Mouse (Mus musculus): ENCODE measurements around the gene Txlng. TPM values are rescaled to one million over a fixed set of nuclear protein-coding genes. Genes with fewer than 3 reads are reported as not detected.
"Not testable (repeated sequence)": the region's sequence is repeated elsewhere in the genome, so short reads cannot be mapped to it uniquely, and the experiment has no call there.

Gene Txlng
- 16.8 and 17.1 TPM in 2 replicates for polyA plus RNA-seq (2015; fragmentation: Nextera tagmentation; extraction: Ambion mirVana)

- Histone ChIP-seq H3K9ac (peak within 1 kb of the TSS; percentile 59), H3K4me2 (peak within 1 kb of the TSS; percentile 88), H3K4me1 (0 out of 2 replicates have a peak, but pooled peaks cover 2% of the 10 kb centered on the region), H3K9me3 (replicated peaks) (no peaks in the 10 kb centered on the region), H3K27me3 (peaks cover 11% of the 10 kb centered on the region), H3K4me3 (replicated peaks) (peak within 1 kb of the TSS; percentile 61), H3K27ac (0 out of 2 replicates have a peak within 1 kb of the TSS, but pooled peaks have one; percentile 41), H3K36me3 (no peaks in the 10 kb centered on the region)
- 18% methylated on average over 36 of the region's 37 CpGs for WGBS
- peak; percentile 99 for ATAC-seq (replicated peaks; ENCODE audit: low FRiP score)
These were observed at the start of gene Txlng for GRCm38 (mm10) chrX:162829203-162829708. TSS of gene Txlng (minus strand) at chrX:162829454.

DNA sequence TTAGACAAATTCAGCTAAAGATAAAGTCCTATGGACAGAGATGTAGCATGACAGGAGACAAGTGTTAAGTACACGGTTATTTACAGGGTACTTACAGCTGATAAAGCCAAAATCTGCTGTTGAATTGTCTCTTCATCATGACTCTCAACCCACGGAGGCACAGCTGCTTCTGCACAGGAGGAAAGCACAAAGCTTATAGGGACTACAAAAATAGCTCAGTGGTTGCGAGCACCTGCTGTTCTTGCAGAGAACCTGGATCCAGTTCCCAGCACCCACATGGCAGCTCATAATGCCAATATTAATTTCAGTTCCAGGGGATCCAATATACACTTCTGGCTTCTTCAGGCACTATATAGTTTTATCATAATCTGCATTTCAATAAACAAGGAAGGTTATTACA lies 49.0 kb upstream of the Txlng start:
- 94% methylated on average over 3 of the region's 3 CpGs for WGBS

DNA sequence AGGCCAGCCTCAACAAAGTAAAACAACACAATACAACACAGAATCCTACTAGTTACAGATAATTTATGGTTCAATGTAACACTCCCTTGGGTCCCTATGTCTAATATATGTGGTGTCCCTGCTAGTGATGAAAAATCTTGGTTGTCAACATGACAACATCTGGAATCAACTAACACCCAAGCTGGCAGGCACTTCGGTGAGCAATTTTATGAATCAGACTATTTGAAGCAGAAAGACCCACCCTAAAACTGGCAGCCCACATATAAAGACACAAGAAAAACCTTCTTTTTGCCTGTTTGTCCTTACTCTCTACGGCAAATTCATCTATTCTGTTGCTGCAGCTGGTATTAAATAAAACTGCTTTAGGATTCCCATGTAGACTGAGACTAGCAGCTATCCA lies 44.5 kb upstream of the Txlng start:
- no peak overlapping the region for H3K9ac ChIP-seq
- no peak overlapping the region for H3K4me3 ChIP-seq (replicated peaks)
- WGBS, result 86% methylated on average over 2 of the region's 2 CpGs
- H3K27ac ChIP-seq, result no peak overlapping the region
- H3K27me3 ChIP-seq, result peaks cover 4% of the 10 kb centered on the region; the same call in 1 of the 2 replicates
- no peaks in the 10 kb centered on the region for H3K4me1 ChIP-seq
- no peak overlapping the region for H3K4me2 ChIP-seq
- no peak for ATAC-seq (replicated peaks; ENCODE audit: low FRiP score)
- H3K36me3 ChIP-seq, result peaks cover 35% of the 10 kb centered on the region
- H3K9me3 ChIP-seq (replicated peaks), result no peaks in the 10 kb centered on the region

More for the DNA sequence above, 49.0 kb upstream of the Txlng start:
- Histone ChIP-seq H3K27ac (no peak overlapping the region), H3K4me3 (replicated peaks) (no peak overlapping the region), H3K27me3 (no peaks in the 10 kb centered on the region), H3K4me2 (no peak overlapping the region), H3K36me3 (peaks cover 31% of the 10 kb centered on the region), H3K4me1 (no peaks in the 10 kb centered on the region), H3K9ac (no peak overlapping the region), H3K9me3 (replicated peaks) (no peaks in the 10 kb centered on the region)
- ATAC-seq (replicated peaks; ENCODE audit: low FRiP score), result no peak

GRCm38 (mm10) chrX:162871734-162872517 lies 42.7 kb upstream of the Txlng start:
- no peaks in the 10 kb centered on the region for H3K9me3 ChIP-seq (replicated peaks)
- WGBS, result 43% methylated on average over 4 of the region's 4 CpGs
- no peak overlapping the region for H3K27ac ChIP-seq
- H3K9ac ChIP-seq, result no peak overlapping the region
- H3K36me3 ChIP-seq, result peaks cover 27% of the 10 kb centered on the region
- no peak for ATAC-seq (replicated peaks; ENCODE audit: low FRiP score)
- H3K4me1 ChIP-seq, result no peaks in the 10 kb centered on the region
- H3K4me3 ChIP-seq (replicated peaks), result no peak overlapping the region
- peaks cover 9% of the 10 kb centered on the region; the same call in 1 of the 2 replicates for H3K27me3 ChIP-seq
- H3K4me2 ChIP-seq, result no peak overlapping the region

GRCm38 (mm10) chrX:162868294-162868965 lies 39.2 kb upstream of the Txlng start:
- H3K4me1 ChIP-seq, result no peaks in the 10 kb centered on the region
- peaks cover 9% of the 10 kb centered on the region; the same call in 1 of the 2 replicates for H3K27me3 ChIP-seq
- no peak overlapping the region for H3K4me3 ChIP-seq (replicated peaks)
- ATAC-seq (replicated peaks; ENCODE audit: low FRiP score), result no peak
- no peaks in the 10 kb centered on the region for H3K9me3 ChIP-seq (replicated peaks)
- H3K4me2 ChIP-seq, result no peak overlapping the region
- peaks cover 39% of the 10 kb centered on the region for H3K36me3 ChIP-seq
- no peak overlapping the region for H3K27ac ChIP-seq
- no peak overlapping the region for H3K9ac ChIP-seq
- WGBS, result 78% methylated on average over 3 of the region's 3 CpGs

DNA sequence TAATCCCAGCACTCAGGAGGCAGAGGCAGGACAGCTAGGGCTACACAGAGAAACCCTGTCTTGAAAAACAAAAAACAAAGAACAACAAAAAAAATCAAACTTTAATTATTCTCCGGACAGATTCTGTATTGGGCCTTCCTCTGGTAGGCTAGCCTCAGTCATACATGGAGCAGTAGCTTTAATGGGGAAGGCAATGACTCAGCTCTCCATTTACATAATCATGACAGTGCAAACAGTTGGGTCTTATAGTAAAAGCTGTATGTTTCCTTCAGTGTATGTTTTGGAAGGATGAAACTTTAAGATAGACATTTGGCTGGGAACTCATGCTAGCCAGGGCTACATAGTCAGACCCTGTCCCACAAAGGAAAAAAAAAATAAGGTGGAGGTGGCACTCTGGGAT lies 19.4 kb upstream of the Txlng start:
- H3K27me3 ChIP-seq, result no peaks in the 10 kb centered on the region
- no peaks in the 10 kb centered on the region for H3K36me3 ChIP-seq
- H3K9me3 ChIP-seq (replicated peaks), result no peaks in the 10 kb centered on the region
- H3K4me1 ChIP-seq, result no peaks in the 10 kb centered on the region
- H3K4me3 ChIP-seq (replicated peaks), result no peak overlapping the region
- H3K9ac ChIP-seq, result no peak overlapping the region
- no peak for ATAC-seq (replicated peaks; ENCODE audit: low FRiP score)
- H3K4me2 ChIP-seq, result no peak overlapping the region
- 88% methylated on average over 1 of the region's 1 CpGs for WGBS
- H3K27ac ChIP-seq, result no peak overlapping the region

DNA sequence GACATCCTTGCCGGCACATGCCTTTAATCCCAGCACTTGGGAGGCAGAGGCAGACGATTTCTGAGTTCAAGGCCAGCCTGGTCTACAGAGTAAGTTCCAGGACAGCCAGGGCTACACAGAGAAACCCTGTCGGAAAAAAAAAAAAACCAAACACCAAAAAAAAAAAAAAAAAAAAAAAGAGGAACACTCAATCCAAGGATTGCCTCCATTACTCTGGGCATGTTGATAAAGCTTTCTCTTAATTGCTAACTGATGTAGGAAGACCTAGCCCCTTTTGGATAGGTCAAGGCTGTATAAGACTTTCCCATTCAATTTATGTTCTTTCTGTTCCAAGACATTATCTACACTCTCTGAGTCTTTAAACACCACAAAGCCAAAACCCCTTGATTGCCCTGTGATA lies 16.3 kb upstream of the Txlng start:
- no peak overlapping the region for H3K4me2 ChIP-seq
- 88% methylated on average over 3 of the region's 3 CpGs for WGBS
- ATAC-seq (replicated peaks; ENCODE audit: low FRiP score), result no peak

GRCm38 (mm10) chrX:162844447-162845100 lies 15.3 kb upstream of the Txlng start:
- no peak overlapping the region for H3K4me3 ChIP-seq (replicated peaks)
- H3K9ac ChIP-seq, result no peak overlapping the region
- ATAC-seq (replicated peaks; ENCODE audit: low FRiP score), result no peak
- H3K36me3 ChIP-seq, result no peaks in the 10 kb centered on the region
- no peak overlapping the region for H3K4me2 ChIP-seq
- no peaks in the 10 kb centered on the region for H3K4me1 ChIP-seq
- H3K9me3 ChIP-seq (replicated peaks), result no peaks in the 10 kb centered on the region
- H3K27me3 ChIP-seq, result no peaks in the 10 kb centered on the region
- whole genome bisulfite sequencing, result 67% methylated on average over 8 of the region's 8 CpGs
- no peak overlapping the region for H3K27ac ChIP-seq

More for the DNA sequence above, 16.3 kb upstream of the Txlng start:
- Histone ChIP-seq H3K4me1 (no peaks in the 10 kb centered on the region), H3K9ac (no peak overlapping the region), H3K4me3 (replicated peaks) (no peak overlapping the region), H3K36me3 (no peaks in the 10 kb centered on the region), H3K27ac (no peak overlapping the region), H3K9me3 (replicated peaks) (no peaks in the 10 kb centered on the region), H3K27me3 (no peaks in the 10 kb centered on the region)

DNA sequence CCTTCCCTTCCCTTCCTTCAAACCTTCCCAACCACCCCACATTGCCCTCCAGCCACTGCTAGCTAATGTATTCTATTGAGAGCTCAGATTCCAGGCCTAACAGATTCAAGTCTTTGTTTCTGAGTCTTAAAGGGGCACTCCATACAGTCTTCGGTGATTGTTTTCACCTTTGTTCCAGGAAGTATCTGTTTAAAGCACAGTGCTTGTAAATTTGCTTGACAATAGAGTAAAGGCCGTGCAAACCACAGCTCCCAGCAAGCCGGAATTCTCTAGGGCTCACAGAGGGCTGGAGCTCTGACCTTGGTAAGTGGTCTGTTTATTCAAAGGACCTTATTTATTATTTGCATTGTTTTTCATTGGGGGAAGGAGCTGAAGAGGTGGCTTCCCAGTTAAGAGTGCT lies 2.8 kb upstream of the Txlng start:
- WGBS, result 47% methylated on average over 3 of the region's 3 CpGs

DNA sequence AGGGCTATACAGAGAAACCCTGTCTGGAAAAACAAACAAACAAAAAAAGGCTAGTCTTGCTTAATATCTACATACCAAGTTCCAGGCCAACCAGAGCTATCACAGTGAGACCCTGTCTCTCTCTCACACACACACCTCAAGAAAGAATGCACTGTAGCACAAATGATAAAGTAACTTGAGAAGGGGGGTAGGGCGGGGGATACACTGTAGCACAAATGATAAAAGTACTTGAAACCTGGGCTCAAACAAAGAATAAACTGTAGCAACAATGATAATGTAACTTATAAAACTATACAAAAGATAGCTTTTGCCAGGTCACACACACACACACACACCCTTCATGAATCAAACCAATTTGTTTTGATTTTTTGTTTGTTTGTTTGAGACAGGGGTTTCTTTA lies 2.3 kb upstream of the Txlng start:
- 50% methylated on average over 1 of the region's 1 CpGs for WGBS
- H3K9me3 ChIP-seq (replicated peaks), result no peaks in the 10 kb centered on the region
- no peak overlapping the region for H3K9ac ChIP-seq
- no peaks in the 10 kb centered on the region for H3K36me3 ChIP-seq
- H3K4me1 ChIP-seq, result 0 out of 2 replicates have a peak, but pooled peaks cover 2% of the 10 kb centered on the region
- H3K27ac ChIP-seq, result no peak overlapping the region
- H3K27me3 ChIP-seq, result peaks cover 15% of the 10 kb centered on the region
- no peak for ATAC-seq (replicated peaks; ENCODE audit: low FRiP score)
- no peak overlapping the region for H3K4me2 ChIP-seq
- H3K4me3 ChIP-seq (replicated peaks), result no peak overlapping the region

More for the DNA sequence above, 2.8 kb upstream of the Txlng start:
- Histone ChIP-seq H3K27ac (no peak overlapping the region), H3K36me3 (no peaks in the 10 kb centered on the region), H3K4me3 (replicated peaks) (no peak overlapping the region), H3K4me2 (no peak overlapping the region), H3K4me1 (0 out of 2 replicates have a peak, but pooled peaks cover 2% of the 10 kb centered on the region), H3K27me3 (peaks cover 15% of the 10 kb centered on the region), H3K9ac (no peak overlapping the region), H3K9me3 (replicated peaks) (no peaks in the 10 kb centered on the region)
- no peak for ATAC-seq (replicated peaks; ENCODE audit: low FRiP score)

DNA sequence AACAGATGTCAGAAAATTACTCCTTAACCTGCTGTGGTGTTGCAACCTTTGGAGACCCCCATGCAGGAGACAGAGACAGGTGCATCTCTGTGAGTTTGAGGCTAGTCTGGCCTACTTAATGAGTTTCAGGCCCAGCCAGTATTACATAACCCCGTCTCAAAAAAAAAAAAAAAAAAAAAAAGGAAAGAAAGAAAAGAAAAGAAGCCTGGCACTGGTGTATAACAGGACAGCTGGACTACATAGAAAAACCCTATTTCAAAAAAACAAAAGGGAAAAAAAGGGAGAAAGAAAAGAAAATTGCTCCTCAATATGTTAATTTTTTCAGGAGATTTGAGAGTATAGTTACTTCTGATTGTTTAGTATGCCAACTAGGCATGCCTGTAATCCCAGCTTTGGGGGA lies 1.8 kb upstream of the Txlng start:
- no peak for ATAC-seq (replicated peaks; ENCODE audit: low FRiP score)
- 67% methylated on average over 1 of the region's 1 CpGs for WGBS
- H3K27me3 ChIP-seq, result peaks cover 15% of the 10 kb centered on the region
- no peak overlapping the region for H3K4me2 ChIP-seq
- H3K9ac ChIP-seq, result no peak overlapping the region
- H3K4me1 ChIP-seq, result 0 out of 2 replicates have a peak, but pooled peaks cover 2% of the 10 kb centered on the region
- no peak overlapping the region for H3K4me3 ChIP-seq (replicated peaks)
- H3K36me3 ChIP-seq, result no peaks in the 10 kb centered on the region
- no peaks in the 10 kb centered on the region for H3K9me3 ChIP-seq (replicated peaks)
- H3K27ac ChIP-seq, result no peak overlapping the region

- H3K9me3 ChIP-seq (replicated peaks); H3K9ac ChIP-seq; H3K4me3 ChIP-seq (replicated peaks); H3K27ac ChIP-seq; H3K4me1 ChIP-seq; H3K36me3 ChIP-seq; ATAC-seq (replicated peaks; ENCODE audit: low FRiP score); H3K4me2 ChIP-seq: not testable (repeated sequence)
- H3K27me3 ChIP-seq, result peaks cover 15% of the 10 kb centered on the region
- WGBS, result 68% methylated on average over 2 of the region's 2 CpGs
These were observed 1.1 kb upstream of the Txlng start for GRCm38 (mm10) chrX:162830313-162830712.
